16 mouse cellular contexts compared by ENCODE assay signal in the genomic region with DNA sequence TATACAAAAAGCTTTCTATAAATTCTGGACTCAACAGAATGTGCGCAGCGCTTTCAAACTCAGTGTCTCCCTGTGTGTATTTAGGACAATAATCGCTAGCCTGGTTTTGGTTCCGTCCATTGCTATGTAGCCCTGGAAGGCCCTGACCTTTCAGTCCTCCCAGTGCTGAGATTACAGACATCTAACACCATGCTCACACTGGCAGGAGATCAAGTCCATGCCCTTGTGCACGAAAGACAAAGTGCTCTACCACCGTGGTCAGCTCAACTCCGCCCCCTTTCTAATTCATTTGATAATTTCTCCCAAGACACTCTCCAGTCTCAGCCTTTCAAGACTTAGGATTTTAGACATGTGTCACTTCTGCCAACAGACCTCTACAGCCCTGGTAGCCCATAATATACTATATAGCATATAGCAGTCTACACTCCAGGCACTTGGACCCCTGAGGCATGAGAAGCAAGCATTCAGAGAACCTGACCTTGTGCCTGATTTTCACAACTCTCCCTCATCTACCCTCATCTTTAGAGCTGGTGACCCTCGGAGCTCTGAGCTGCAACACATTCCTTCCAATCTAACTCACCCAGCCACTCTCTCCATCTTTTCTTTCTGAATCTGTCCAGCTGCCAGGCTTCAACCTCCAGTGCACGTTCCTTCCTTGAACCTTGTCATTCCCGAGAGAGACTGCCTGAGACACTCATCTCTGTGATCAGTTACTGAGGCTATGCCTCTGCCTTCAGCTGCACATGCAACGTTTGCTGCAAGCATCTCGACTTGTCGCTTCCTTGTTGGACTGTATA. TPM values are rescaled to one million over a fixed set of nuclear protein-coding genes. Genes with fewer than 3 reads are reported as not detected.
DNase-seq lines count a peak whose midpoint lies in the region; ATAC-seq and TF ChIP-seq lines count a peak whose summit lies in the region.
"Had no signal": no experiment of that assay in that cellular context is flagged by ENCODE, and none has a peak within 500 bp of the region (broad histone marks: within the 10 kb centered on the region; RNA-seq: fewer than 3 reads in every experiment).

No protein-coding gene starts in this region.

- DNase-seq in gastrocnemius, adult 2 months = peak; percentile 76
- no peak for DNase-seq in gastrocnemius, postnatal 10 days
- DNase-seq in hindbrain, embryonic 10.5 days (ENCODE audit: low spot score) = no peak
- peak; percentile 55 for DNase-seq in ovary, adult 18-20 months (ENCODE audit: low spot score)
- no peak for DNase-seq in ovary, postnatal 14 days (ENCODE audit: low spot score)
- peak; percentile 70 for DNase-seq in skeletal muscle tissue, adult 2 months (ENCODE audit: low read depth, low spot score)
- no peak for DNase-seq in right cerebral cortex, postnatal 14 days
- DNase-seq: cerebellum, adult 11 months; layer of hippocampus, postnatal 36 days; left cerebral cortex, postnatal 4 days had no signal

- 0 out of 2 replicates have a peak overlapping the region, but pooled peaks have one; percentile 13 for H3K9ac ChIP-seq in hindbrain, embryonic 13.5 days
- H3K9ac ChIP-seq: forebrain, embryonic 13.5 days; hindbrain, embryonic 14.5 days; liver, embryonic 15.5 days; midbrain, embryonic 12.5 days had no signal

- 0 out of 2 replicates have a peak, but pooled peaks cover 3% of the 10 kb centered on the region for H3K4me1 ChIP-seq in hindbrain, embryonic 13.5 days (replicated peaks)
- peaks cover 8% of the 10 kb centered on the region; the same call in 1 of the 2 replicates for H3K4me1 ChIP-seq in hindbrain, embryonic 10.5 days (replicated peaks)
- H3K4me1 ChIP-seq: forebrain, embryonic 13.5 days; midbrain, embryonic 12.5 days had no signal

- no peak for TF ChIP-seq CTCF in gastrocnemius, adult 2 months (IDR thresholded peaks at IDR 0.05)

- peak overlapping the region; percentile 80 for H3K27ac ChIP-seq in gastrocnemius, adult 2 months
- H3K27ac ChIP-seq in hindbrain, embryonic 13.5 days = no peak overlapping the region
- H3K27ac ChIP-seq in hindbrain, embryonic 10.5 days = no peak overlapping the region
- H3K27ac ChIP-seq: forebrain, embryonic 13.5 days; hindbrain, embryonic 14.5 days; liver, embryonic 15.5 days; midbrain, embryonic 12.5 days had no signal

- H3K9me3 ChIP-seq in hindbrain, embryonic 13.5 days = no peaks in the 10 kb centered on the region
- H3K9me3 ChIP-seq in hindbrain, embryonic 10.5 days = no peaks in the 10 kb centered on the region
- H3K9me3 ChIP-seq: forebrain, embryonic 13.5 days; liver, embryonic 15.5 days; midbrain, embryonic 12.5 days had no signal

- H3K4me3 ChIP-seq in gastrocnemius, adult 2 months = peak overlapping the region; percentile 7; the same call in 1 of the 2 replicates
- no peak overlapping the region for H3K4me3 ChIP-seq in hindbrain, embryonic 13.5 days
- H3K4me3 ChIP-seq in hindbrain, embryonic 10.5 days = no peak overlapping the region
- H3K4me3 ChIP-seq: forebrain, embryonic 13.5 days; liver, embryonic 15.5 days; midbrain, embryonic 12.5 days had no signal

- no peak overlapping the region for H3K4me2 ChIP-seq in hindbrain, embryonic 13.5 days
- H3K4me2 ChIP-seq: forebrain, embryonic 13.5 days; hindbrain, embryonic 14.5 days; liver, embryonic 15.5 days; midbrain, embryonic 12.5 days had no signal

- ATAC-seq in hindbrain, embryonic 13.5 days (ENCODE audit: low FRiP score) = no peak
- ATAC-seq: forebrain, embryonic 13.5 days; intestine, postnatal 0 days had no signal

- H3K36me3 ChIP-seq in hindbrain, embryonic 13.5 days = no peaks in the 10 kb centered on the region
- peaks cover 17% of the 10 kb centered on the region for H3K36me3 ChIP-seq in hindbrain, embryonic 10.5 days

- intact Hi-C loops in gastrocnemius, adult 2 months (cut with DNase I) = loop anchor here (5.0 kb wide), 2 partner anchors 39 to 54 kb away; a partner anchor contains a TSS

- H3K27me3 ChIP-seq in hindbrain, embryonic 13.5 days = no peaks in the 10 kb centered on the region
- no peaks in the 10 kb centered on the region for H3K27me3 ChIP-seq in hindbrain, embryonic 10.5 days (ENCODE audit: insufficient read depth, poor library complexity, severe bottlenecking)
- H3K27me3 ChIP-seq: forebrain, embryonic 13.5 days; liver, embryonic 15.5 days; midbrain, embryonic 12.5 days had no signal

- 77% methylated on average over 13 of the region's 13 CpGs for WGBS in hindbrain, embryonic 13.5 days
- 83% methylated on average over 13 of the region's 13 CpGs for WGBS in hindbrain, embryonic 10.5 days

RNA-seq across cellular contexts. Expression of a gene that starts 15.7 kb away (rescaled TPM):
- 10 to 100 TPM; 14.6 to 15.6 TPM for total RNA-seq in gastrocnemius, adult 2 months (2021)
- 10 to 100 TPM; 16.3 to 18.4 TPM for total RNA-seq in gastrocnemius, postnatal 10 days (2021)
- polyA plus RNA-seq in hindbrain, embryonic 13.5 days (2015; fragmentation: Nextera tagmentation; extraction: Ambion mirVana) = 10.5 and 11.5 TPM in 2 replicates
- 24.2 and 25.5 TPM in 2 replicates for polyA plus RNA-seq in hindbrain, embryonic 10.5 days (2016; fragmentation: Nextera tagmentation; extraction: Ambion mirVana)

RNA-seq across cellular contexts. Expression of a gene that starts 53.2 kb away (rescaled TPM):
- total RNA-seq in gastrocnemius, adult 2 months (2021) = 1 to 10 TPM; 7.7 to 7.8 TPM
- 10 to 100 TPM; 13.4 to 18.6 TPM for total RNA-seq in gastrocnemius, postnatal 10 days (2021)
- polyA plus RNA-seq in hindbrain, embryonic 13.5 days (2015; fragmentation: Nextera tagmentation; extraction: Ambion mirVana) = 37.2 and 42.1 TPM in 2 replicates
- polyA plus RNA-seq in hindbrain, embryonic 10.5 days (2016; fragmentation: Nextera tagmentation; extraction: Ambion mirVana) = 116 and 157 TPM in 2 replicates

RNA-seq across cellular contexts. Expression of a gene that starts 57.1 kb away (rescaled TPM):
- 1 to 10 TPM; 2.9 to 3.3 TPM for total RNA-seq in gastrocnemius, adult 2 months (2021)
- total RNA-seq in gastrocnemius, postnatal 10 days (2021) = 1 to 10 TPM; 5.1 to 6.5 TPM
- polyA plus RNA-seq in hindbrain, embryonic 13.5 days (2015; fragmentation: Nextera tagmentation; extraction: Ambion mirVana) = 18.5 and 20.6 TPM in 2 replicates
- polyA plus RNA-seq in hindbrain, embryonic 10.5 days (2016; fragmentation: Nextera tagmentation; extraction: Ambion mirVana) = 29.0 and 33.3 TPM in 2 replicates

Comparison
In these comparisons a context has a peak if more than half of its experiments do, and no peak if none do; other contexts are left out.
1. DNase-seq: peak in gastrocnemius, adult 2 months (single experiment), ovary, adult 18-20 months (single experiment) and skeletal muscle tissue, adult 2 months (single experiment); none in gastrocnemius, postnatal 10 days (single experiment), hindbrain, embryonic 10.5 days (single experiment), ovary, postnatal 14 days (single experiment) and right cerebral cortex, postnatal 14 days (single experiment).